In genomic region chr19:17476021-17476420, GRCm38 (mm10) we compare ENCODE assay signal across 27 mouse cellular contexts.
A peak's percentile ranks its signal among the peaks of the same experiment; 100 is the strongest.
DNase-seq lines count a peak whose midpoint lies in the region; ATAC-seq lines count a peak whose summit lies in the region.
"Had no signal": no experiment of that assay in that cellular context is flagged by ENCODE, and none has a peak within 500 bp of the region (broad histone marks: within the 10 kb centered on the region; RNA-seq: fewer than 3 reads in every experiment).

No protein-coding gene starts in this region.

- peak; percentile 7 for DNase-seq in kidney, adult 11 months
- DNase-seq in kidney, postnatal 4 days, result no peak
- DNase-seq in kidney, adult 8-10 months, result peak; percentile 7 to 47
- DNase-seq in kidney, postnatal 10 days, result no peak
- peak; percentile 6 to 23 for DNase-seq in kidney, postnatal 36 days
- DNase-seq: adrenal gland, adult 8-10 months; adrenal gland, postnatal 14 days; adrenal gland, postnatal 36 days; B cell, adult 2 months; cerebellum, adult 11-12 months; cerebellum, adult 2 months; cerebellum, adult 9-10 months; cerebellum, postnatal 10 days; cerebellum, postnatal 25 days; embryo, embryonic 11 days had no signal

- H3K27ac ChIP-seq in kidney, embryonic 16.5 days (ENCODE audit: low read length), result no peak overlapping the region
- no peak overlapping the region for H3K27ac ChIP-seq in kidney, embryonic 14.5 days (ENCODE audit: low read depth, low read length)
- H3K27ac ChIP-seq: embryonic facial prominence, embryonic 13.5 days; embryonic facial prominence, embryonic 15.5 days; forebrain, embryonic 10.5 days; forebrain, embryonic 12.5 days had no signal

- peak; percentile 50; the same call in 1 of the 2 replicates for ATAC-seq in kidney, embryonic 16.5 days (ENCODE audit: low FRiP score, low TSS enrichment)
- no peak for ATAC-seq in kidney, embryonic 14.5 days (ENCODE audit: low FRiP score, low TSS enrichment)
- ATAC-seq: activated CD4-positive, CD25-positive, alpha-beta regulatory T cell, adult 4 months; CD4-positive, CD25-positive, alpha-beta regulatory T cell, adult 4 months; forebrain, embryonic 14.5 days had no signal

- no peak overlapping the region for H3K4me3 ChIP-seq in kidney, embryonic 16.5 days (ENCODE audit: low read length)
- no peak overlapping the region for H3K4me3 ChIP-seq in kidney, embryonic 14.5 days (ENCODE audit: low read length)
- H3K4me3 ChIP-seq: embryonic facial prominence, embryonic 13.5 days; embryonic facial prominence, embryonic 15.5 days; erythroblast, embryonic 14.5 days; forebrain, embryonic 10.5 days; forebrain, embryonic 12.5 days had no signal

- H3K36me3 ChIP-seq in kidney, embryonic 16.5 days (ENCODE audit: insufficient read depth, low read length), result no peaks in the 10 kb centered on the region
- H3K36me3 ChIP-seq in kidney, embryonic 14.5 days (ENCODE audit: control insufficient read depth, insufficient read depth, low read length), result no peaks in the 10 kb centered on the region
- H3K36me3 ChIP-seq: embryonic facial prominence, embryonic 13.5 days; embryonic facial prominence, embryonic 15.5 days; forebrain, embryonic 10.5 days; forebrain, embryonic 12.5 days; G1E had no signal

- no peaks in the 10 kb centered on the region for H3K27me3 ChIP-seq in kidney, embryonic 16.5 days (ENCODE audit: insufficient read depth, low read length)
- no peaks in the 10 kb centered on the region for H3K27me3 ChIP-seq in kidney, embryonic 14.5 days (ENCODE audit: control insufficient read depth, insufficient read depth, low read length)
- H3K27me3 ChIP-seq: CH12.LX; embryonic facial prominence, embryonic 13.5 days; embryonic facial prominence, embryonic 15.5 days; forebrain, embryonic 12.5 days had no signal

- WGBS in kidney, embryonic 16.5 days, result 67% methylated on average over 5 of the region's 5 CpGs
- 75% methylated on average over 5 of the region's 5 CpGs for WGBS in kidney, embryonic 14.5 days

- H3K9me3 ChIP-seq in kidney, embryonic 16.5 days (ENCODE audit: low read length), result no peaks in the 10 kb centered on the region
- H3K9me3 ChIP-seq in kidney, embryonic 14.5 days (ENCODE audit: control insufficient read depth, low read length), result no peaks in the 10 kb centered on the region
- H3K9me3 ChIP-seq: embryonic facial prominence, embryonic 13.5 days; embryonic facial prominence, embryonic 15.5 days; forebrain, embryonic 10.5 days; forebrain, embryonic 12.5 days; G1E had no signal

- H3K4me2 ChIP-seq in kidney, embryonic 16.5 days (replicated peaks; ENCODE audit: low read depth, low read length), result no peak overlapping the region
- H3K4me2 ChIP-seq in kidney, embryonic 14.5 days (replicated peaks; ENCODE audit: low read depth, low read length), result no peak overlapping the region
- H3K4me2 ChIP-seq: embryonic facial prominence, embryonic 13.5 days; embryonic facial prominence, embryonic 15.5 days; forebrain, embryonic 12.5 days had no signal

- H3K9ac ChIP-seq in kidney, embryonic 16.5 days (replicated peaks; ENCODE audit: low read length), result no peak overlapping the region
- no peak overlapping the region for H3K9ac ChIP-seq in kidney, embryonic 14.5 days (ENCODE audit: low read depth, low read length)
- H3K9ac ChIP-seq: embryonic facial prominence, embryonic 13.5 days; embryonic facial prominence, embryonic 15.5 days; forebrain, embryonic 12.5 days had no signal

- H3K4me1 ChIP-seq in kidney, embryonic 16.5 days (ENCODE audit: insufficient read depth, low read length), result peaks cover 7% of the 10 kb centered on the region
- H3K4me1 ChIP-seq in kidney, embryonic 14.5 days (ENCODE audit: control insufficient read depth, insufficient read depth, low read length), result no peaks in the 10 kb centered on the region
- H3K4me1 ChIP-seq: forebrain, embryonic 12.5 days had no signal

Comparison
In these comparisons a context has a peak if more than half of its experiments do, and no peak if none do; other contexts are left out.
1. DNase-seq: peak in kidney, adult 11 months (single experiment), kidney, adult 8-10 months (2 of 2) and kidney, postnatal 36 days (2 of 2); none in kidney, postnatal 4 days (0 of 2) and kidney, postnatal 10 days (single experiment).